Mouse (Mus musculus): ENCODE results near the gene Kynu. TPM values are rescaled to one million over a fixed set of nuclear protein-coding genes. Genes with fewer than 3 reads are reported as not detected.

The Kynu gene
- polyA plus RNA-seq, 1 experiment, result 0.17 TPM

- no peaks in the 10 kb centered on the region for H3K9me3 ChIP-seq
- H3K36me3 ChIP-seq (replicated peaks; ENCODE audit: low read length), result no peaks in the 10 kb centered on the region
- no peaks in the 10 kb centered on the region for H3K27me3 ChIP-seq (replicated peaks)
- H3K4me1 ChIP-seq, result no peaks in the 10 kb centered on the region
- no peak overlapping the region for H3K4me3 ChIP-seq (replicated peaks)
- no peak for TF ChIP-seq FLI1 (IDR thresholded peaks at IDR 0.05; ENCODE audit: low read length)
- no peak for TF ChIP-seq GATA1 (IDR thresholded peaks at IDR 0.05; ENCODE audit: borderline replicate concordance, low read length)
These were observed 67.7 kb downstream of the Kynu start for GRCm38 (mm10) chr2:43622844-43623243.

GRCm38 (mm10) chr2:43631786-43632185, 76.7 kb downstream of the Kynu start:
- no peaks in the 10 kb centered on the region for H3K27me3 ChIP-seq (replicated peaks)

GRCm38 (mm10) chr2:43636498-43636897, 81.4 kb downstream of the Kynu start:
- H3K4me1 ChIP-seq, result no peaks in the 10 kb centered on the region
- TF ChIP-seq FLI1 (IDR thresholded peaks at IDR 0.05; ENCODE audit: low read length) (no peak), GATA1 (IDR thresholded peaks at IDR 0.05; ENCODE audit: borderline replicate concordance, low read length) (no peak)

More at GRCm38 (mm10) chr2:43631786-43632185, 76.7 kb downstream of the Kynu start:
- Histone ChIP-seq H3K36me3 (replicated peaks; ENCODE audit: low read length) (no peaks in the 10 kb centered on the region), H3K4me1 (no peaks in the 10 kb centered on the region), H3K4me3 (replicated peaks) (no peak overlapping the region), H3K9me3 (no peaks in the 10 kb centered on the region)
- TF ChIP-seq GATA1 (IDR thresholded peaks at IDR 0.05; ENCODE audit: borderline replicate concordance, low read length) (no peak), FLI1 (IDR thresholded peaks at IDR 0.05; ENCODE audit: low read length) (no peak)

GRCm38 (mm10) chr2:43646962-43647361, 91.8 kb downstream of the Kynu start:
- Histone ChIP-seq H3K9me3 (no peaks in the 10 kb centered on the region), H3K36me3 (replicated peaks; ENCODE audit: low read length) (no peaks in the 10 kb centered on the region)

More at GRCm38 (mm10) chr2:43636498-43636897, 81.4 kb downstream of the Kynu start:
- no peaks in the 10 kb centered on the region for H3K27me3 ChIP-seq (replicated peaks)
- no peaks in the 10 kb centered on the region for H3K9me3 ChIP-seq
- no peaks in the 10 kb centered on the region for H3K36me3 ChIP-seq (replicated peaks; ENCODE audit: low read length)
- no peak overlapping the region for H3K4me3 ChIP-seq (replicated peaks)

GRCm38 (mm10) chr2:43669588-43669987, 114.5 kb downstream of the Kynu start:
- Histone ChIP-seq H3K9me3 (no peaks in the 10 kb centered on the region), H3K36me3 (replicated peaks; ENCODE audit: low read length) (no peaks in the 10 kb centered on the region), H3K27me3 (replicated peaks) (no peaks in the 10 kb centered on the region), H3K4me1 (no peaks in the 10 kb centered on the region), H3K4me3 (replicated peaks) (no peak overlapping the region)
- TF ChIP-seq FLI1 (IDR thresholded peaks at IDR 0.05; ENCODE audit: low read length) (no peak), GATA1 (IDR thresholded peaks at IDR 0.05; ENCODE audit: borderline replicate concordance, low read length) (no peak)

More at GRCm38 (mm10) chr2:43646962-43647361, 91.8 kb downstream of the Kynu start:
- Histone ChIP-seq H3K27me3 (replicated peaks) (no peaks in the 10 kb centered on the region), H3K4me1 (no peaks in the 10 kb centered on the region), H3K4me3 (replicated peaks) (no peak overlapping the region)
- TF ChIP-seq GATA1 (IDR thresholded peaks at IDR 0.05; ENCODE audit: borderline replicate concordance, low read length), result no peak
- TF ChIP-seq FLI1 (IDR thresholded peaks at IDR 0.05; ENCODE audit: low read length), result no peak

GRCm38 (mm10) chr2:43673619-43674018, 118.5 kb downstream of the Kynu start:
- Histone ChIP-seq H3K9me3 (no peaks in the 10 kb centered on the region), H3K4me3 (replicated peaks) (no peak overlapping the region), H3K27me3 (replicated peaks) (no peaks in the 10 kb centered on the region), H3K36me3 (replicated peaks; ENCODE audit: low read length) (no peaks in the 10 kb centered on the region), H3K4me1 (no peaks in the 10 kb centered on the region)
- no peak for TF ChIP-seq FLI1 (IDR thresholded peaks at IDR 0.05; ENCODE audit: low read length)
- TF ChIP-seq GATA1 (IDR thresholded peaks at IDR 0.05; ENCODE audit: borderline replicate concordance, low read length), result no peak

GRCm38 (mm10) chr2:43674098-43674497, 119.0 kb downstream of the Kynu start:
- H3K36me3 ChIP-seq (replicated peaks; ENCODE audit: low read length), result no peaks in the 10 kb centered on the region
- no peak overlapping the region for H3K4me3 ChIP-seq (replicated peaks)
- H3K27me3 ChIP-seq (replicated peaks), result no peaks in the 10 kb centered on the region
- no peaks in the 10 kb centered on the region for H3K9me3 ChIP-seq
- H3K4me1 ChIP-seq, result no peaks in the 10 kb centered on the region
- TF ChIP-seq GATA1 (IDR thresholded peaks at IDR 0.05; ENCODE audit: borderline replicate concordance, low read length) (no peak), FLI1 (IDR thresholded peaks at IDR 0.05; ENCODE audit: low read length) (no peak)

GRCm38 (mm10) chr2:43675277-43675676, 120.1 kb downstream of the Kynu start:
- TF ChIP-seq GATA1 (IDR thresholded peaks at IDR 0.05; ENCODE audit: borderline replicate concordance, low read length) (no peak), FLI1 (IDR thresholded peaks at IDR 0.05; ENCODE audit: low read length) (no peak)
- no peaks in the 10 kb centered on the region for H3K9me3 ChIP-seq
- no peak overlapping the region for H3K4me3 ChIP-seq (replicated peaks)
- no peaks in the 10 kb centered on the region for H3K27me3 ChIP-seq (replicated peaks)
- H3K36me3 ChIP-seq (replicated peaks; ENCODE audit: low read length), result no peaks in the 10 kb centered on the region
- no peaks in the 10 kb centered on the region for H3K4me1 ChIP-seq

GRCm38 (mm10) chr2:43690402-43690801, 135.3 kb downstream of the Kynu start:
- Histone ChIP-seq H3K4me1 (no peaks in the 10 kb centered on the region), H3K4me3 (replicated peaks) (no peak overlapping the region), H3K27me3 (replicated peaks) (no peaks in the 10 kb centered on the region), H3K9me3 (no peaks in the 10 kb centered on the region; the same call in 1 of the 2 replicates), H3K36me3 (replicated peaks; ENCODE audit: low read length) (no peaks in the 10 kb centered on the region)
- TF ChIP-seq FLI1 (IDR thresholded peaks at IDR 0.05; ENCODE audit: low read length), result no peak
- no peak for TF ChIP-seq GATA1 (IDR thresholded peaks at IDR 0.05; ENCODE audit: borderline replicate concordance, low read length)

GRCm38 (mm10) chr2:43691290-43691689, 136.2 kb downstream of the Kynu start:
- Histone ChIP-seq H3K4me3 (replicated peaks) (no peak overlapping the region), H3K4me1 (no peaks in the 10 kb centered on the region), H3K9me3 (no peaks in the 10 kb centered on the region; the same call in 1 of the 2 replicates), H3K27me3 (replicated peaks) (no peaks in the 10 kb centered on the region), H3K36me3 (replicated peaks; ENCODE audit: low read length) (no peaks in the 10 kb centered on the region)
- TF ChIP-seq GATA1 (IDR thresholded peaks at IDR 0.05; ENCODE audit: borderline replicate concordance, low read length), result no peak
- TF ChIP-seq FLI1 (IDR thresholded peaks at IDR 0.05; ENCODE audit: low read length), result no peak

GRCm38 (mm10) chr2:43695635-43696034, 140.5 kb downstream of the Kynu start:
- Histone ChIP-seq H3K27me3 (replicated peaks) (no peaks in the 10 kb centered on the region), H3K9me3 (no peaks in the 10 kb centered on the region), H3K36me3 (replicated peaks; ENCODE audit: low read length) (no peaks in the 10 kb centered on the region), H3K4me3 (replicated peaks) (no peak overlapping the region), H3K4me1 (no peaks in the 10 kb centered on the region)
- TF ChIP-seq FLI1 (IDR thresholded peaks at IDR 0.05; ENCODE audit: low read length), result no peak
